Mouse (Mus musculus): ENCODE results near the gene Npc2. TPM values are rescaled to one million over a fixed set of nuclear protein-coding genes. Genes with fewer than 3 reads are reported as not detected.
A peak's percentile ranks its signal among the peaks of the same experiment; 100 is the strongest.

Npc2 gene
- polyA plus RNA-seq, 1 experiment = 89.0 TPM

- peaks cover 3% of the 10 kb centered on the region; the same call in 1 of the 2 replicates for H3K4me1 ChIP-seq (ENCODE audit: control insufficient read depth, insufficient read depth, insufficient read length, low read length)
- TF ChIP-seq POLR2A (IDR thresholded peaks at IDR 0.05; ENCODE audit: low read depth, low read length) (no peak), CTCF (IDR thresholded peaks at IDR 0.05; ENCODE audit: extremely low read depth, insufficient read length, insufficient replicate concordance, low read depth, low read length) (no peak)
- no peak overlapping the region for H3K4me3 ChIP-seq (ENCODE audit: low read depth, low read length)
- H3K36me3 ChIP-seq (ENCODE audit: control insufficient read depth, insufficient read depth, low read length) = peaks cover 20% of the 10 kb centered on the region
- H3K27ac ChIP-seq (ENCODE audit: insufficient read depth, low read depth, low read length) = no peak overlapping the region
- no peaks in the 10 kb centered on the region for H3K27me3 ChIP-seq (ENCODE audit: control insufficient read depth, insufficient read depth, low read length)
- WGBS = 80% methylated on average over 6 of the region's 6 CpGs
These were observed 5.4 kb downstream of the Npc2 start for GRCm38 (mm10) chr12:84767510-84767909.

DNA sequence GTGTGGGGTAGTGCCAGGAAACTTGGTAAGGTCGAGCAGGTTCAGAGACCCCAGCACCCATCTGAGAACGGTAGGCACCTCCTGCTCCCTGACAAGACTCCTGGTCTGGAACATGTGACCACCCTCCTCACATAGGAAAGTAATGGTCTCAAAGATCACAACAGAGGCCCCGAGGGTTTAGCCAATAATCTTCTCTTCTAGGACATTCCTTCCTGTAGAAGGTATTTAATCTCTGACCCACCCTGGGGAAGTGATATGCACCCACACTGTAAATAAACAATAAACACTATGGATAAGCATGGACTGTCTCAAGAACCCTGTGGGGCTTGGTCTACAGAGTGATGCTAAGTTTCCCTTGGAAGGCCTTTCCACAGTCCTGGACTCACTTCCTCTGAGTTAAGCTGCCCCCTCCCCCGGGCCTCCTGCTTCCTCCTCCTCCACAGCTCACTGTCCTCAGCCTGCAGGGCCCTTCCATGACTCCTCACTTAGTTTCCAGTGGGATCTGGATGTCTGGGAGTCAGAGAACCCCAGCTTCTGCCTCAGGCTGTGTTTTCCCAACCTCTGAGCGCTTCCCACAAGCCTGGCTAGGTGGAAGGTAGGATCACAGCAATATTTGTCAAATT is 6.7 kb downstream of the Npc2 start:
- Histone ChIP-seq H3K4me1 (ENCODE audit: control insufficient read depth, insufficient read depth, insufficient read length, low read length) (0 out of 2 replicates have a peak, but pooled peaks cover 2% of the 10 kb centered on the region), H3K27me3 (ENCODE audit: control insufficient read depth, insufficient read depth, low read length) (no peaks in the 10 kb centered on the region), H3K36me3 (ENCODE audit: control insufficient read depth, insufficient read depth, low read length) (peaks cover 20% of the 10 kb centered on the region), H3K27ac (ENCODE audit: insufficient read depth, low read depth, low read length) (no peak overlapping the region), H3K4me3 (ENCODE audit: low read depth, low read length) (no peak overlapping the region)
- WGBS = 50% methylated on average over 5 of the region's 5 CpGs
- TF ChIP-seq POLR2A (IDR thresholded peaks at IDR 0.05; ENCODE audit: low read depth, low read length) (no peak), CTCF (IDR thresholded peaks at IDR 0.05; ENCODE audit: extremely low read depth, insufficient read length, insufficient replicate concordance, low read depth, low read length) (no peak)

DNA sequence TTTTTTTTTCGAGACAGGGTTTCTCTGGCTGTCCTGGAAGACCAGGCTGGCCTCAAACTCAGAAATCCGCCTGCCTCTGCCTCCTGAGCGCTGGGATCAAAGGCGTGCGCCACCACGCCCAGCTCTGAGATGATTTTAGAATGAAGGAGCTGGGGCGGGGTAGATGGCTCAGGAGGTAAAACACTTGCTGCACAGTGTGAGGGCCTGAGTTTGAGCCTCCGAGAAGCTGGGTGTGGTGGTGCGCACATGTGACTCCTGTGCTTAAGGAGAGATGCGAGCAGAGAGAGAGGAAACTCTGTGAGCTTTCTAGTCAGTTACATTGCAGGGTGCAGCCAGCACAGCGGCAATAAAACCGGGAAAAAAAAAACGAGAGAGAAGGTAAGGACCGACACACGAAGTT is 7.4 kb downstream of the Npc2 start:
- 83% methylated on average over 15 of the region's 15 CpGs for WGBS
- H3K27ac ChIP-seq (ENCODE audit: insufficient read depth, low read depth, low read length) = no peak overlapping the region
- H3K4me1 ChIP-seq (ENCODE audit: control insufficient read depth, insufficient read depth, insufficient read length, low read length) = no peaks in the 10 kb centered on the region
- peaks cover 22% of the 10 kb centered on the region for H3K36me3 ChIP-seq (ENCODE audit: control insufficient read depth, insufficient read depth, low read length)
- TF ChIP-seq CTCF (IDR thresholded peaks at IDR 0.05; ENCODE audit: extremely low read depth, insufficient read length, insufficient replicate concordance, low read depth, low read length) (no peak), POLR2A (IDR thresholded peaks at IDR 0.05; ENCODE audit: low read depth, low read length) (no peak)
- no peak overlapping the region for H3K4me3 ChIP-seq (ENCODE audit: low read depth, low read length)
- no peaks in the 10 kb centered on the region for H3K27me3 ChIP-seq (ENCODE audit: control insufficient read depth, insufficient read depth, low read length)

GRCm38 (mm10) chr12:84764756-84765155 is 8.2 kb downstream of the Npc2 start:
- H3K27me3 ChIP-seq (ENCODE audit: control insufficient read depth, insufficient read depth, low read length) = no peaks in the 10 kb centered on the region
- no peak overlapping the region for H3K4me3 ChIP-seq (ENCODE audit: low read depth, low read length)
- no peak overlapping the region for H3K27ac ChIP-seq (ENCODE audit: insufficient read depth, low read depth, low read length)
- no peak for TF ChIP-seq POLR2A (IDR thresholded peaks at IDR 0.05; ENCODE audit: low read depth, low read length)
- TF ChIP-seq CTCF (IDR thresholded peaks at IDR 0.05; ENCODE audit: extremely low read depth, insufficient read length, insufficient replicate concordance, low read depth, low read length) = no peak
- WGBS = 93% methylated on average over 7 of the region's 7 CpGs
- H3K4me1 ChIP-seq (ENCODE audit: control insufficient read depth, insufficient read depth, insufficient read length, low read length) = no peaks in the 10 kb centered on the region
- peaks cover 27% of the 10 kb centered on the region for H3K36me3 ChIP-seq (ENCODE audit: control insufficient read depth, insufficient read depth, low read length)

GRCm38 (mm10) chr12:84763577-84764218 is 9.3 kb downstream of the Npc2 start:
- no peak overlapping the region for H3K4me3 ChIP-seq (ENCODE audit: low read depth, low read length)
- peaks cover 28% of the 10 kb centered on the region for H3K36me3 ChIP-seq (ENCODE audit: control insufficient read depth, insufficient read depth, low read length)
- 81% methylated on average over 13 of the region's 13 CpGs for WGBS
- H3K27ac ChIP-seq (ENCODE audit: insufficient read depth, low read depth, low read length) = no peak overlapping the region
- no peaks in the 10 kb centered on the region for H3K4me1 ChIP-seq (ENCODE audit: control insufficient read depth, insufficient read depth, insufficient read length, low read length)
- no peaks in the 10 kb centered on the region for H3K27me3 ChIP-seq (ENCODE audit: control insufficient read depth, insufficient read depth, low read length)
- TF ChIP-seq CTCF (IDR thresholded peaks at IDR 0.05; ENCODE audit: extremely low read depth, insufficient read length, insufficient replicate concordance, low read depth, low read length) (no peak), POLR2A (IDR thresholded peaks at IDR 0.05; ENCODE audit: low read depth, low read length) (no peak)

DNA sequence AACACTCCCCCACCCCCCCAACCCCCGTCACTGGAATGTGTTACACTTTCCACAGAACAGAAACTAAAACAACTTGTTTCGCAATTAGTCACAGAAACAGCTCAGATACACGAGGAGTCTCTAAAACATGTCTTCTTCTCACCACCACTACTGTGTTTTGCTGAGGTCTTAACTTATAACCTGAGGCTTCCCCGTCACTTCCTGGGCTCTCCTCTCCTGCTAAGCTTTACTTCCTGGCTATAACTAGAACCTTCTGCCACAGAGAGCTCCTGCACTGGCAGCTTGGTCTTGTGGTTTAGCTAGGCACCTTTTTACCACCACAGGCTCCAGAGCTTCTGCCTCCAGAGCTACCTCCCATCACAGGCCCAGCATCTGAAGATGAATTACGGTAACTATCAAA is 10.4 kb downstream of the Npc2 start:
- 70% methylated on average over 5 of the region's 5 CpGs for WGBS
- Histone ChIP-seq H3K4me1 (ENCODE audit: control insufficient read depth, insufficient read depth, insufficient read length, low read length) (no peaks in the 10 kb centered on the region), H3K36me3 (ENCODE audit: control insufficient read depth, insufficient read depth, low read length) (peaks cover 36% of the 10 kb centered on the region), H3K27ac (ENCODE audit: insufficient read depth, low read depth, low read length) (peak overlapping the region; percentile 57), H3K27me3 (ENCODE audit: control insufficient read depth, insufficient read depth, low read length) (no peaks in the 10 kb centered on the region), H3K4me3 (ENCODE audit: low read depth, low read length) (no peak overlapping the region)
- TF ChIP-seq CTCF (IDR thresholded peaks at IDR 0.05; ENCODE audit: extremely low read depth, insufficient read length, insufficient replicate concordance, low read depth, low read length) = no peak
- TF ChIP-seq POLR2A (IDR thresholded peaks at IDR 0.05; ENCODE audit: low read depth, low read length) = no peak

DNA sequence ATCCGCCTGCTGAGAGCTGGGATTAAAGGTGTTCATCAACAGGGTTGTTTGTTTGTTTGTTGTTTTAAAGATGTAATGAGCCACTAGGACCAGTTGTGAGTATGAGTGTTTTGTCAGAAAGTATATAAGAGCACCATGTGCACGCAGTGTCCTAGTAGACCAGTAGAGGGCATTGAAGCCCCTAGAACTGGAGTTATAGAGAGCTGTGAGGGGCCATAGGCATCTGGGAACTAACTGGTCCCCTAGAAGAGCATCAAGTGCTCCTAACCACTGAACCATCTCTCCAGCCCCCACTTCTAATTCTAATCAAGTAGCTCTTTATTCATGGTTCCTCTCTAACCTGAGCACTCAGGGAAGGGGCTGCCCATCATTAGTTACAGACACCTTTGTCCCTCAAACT is 13.9 kb downstream of the Npc2 start:
- 90% methylated on average over 2 of the region's 2 CpGs for WGBS
- Histone ChIP-seq H3K27me3 (ENCODE audit: control insufficient read depth, insufficient read depth, low read length) (no peaks in the 10 kb centered on the region), H3K4me1 (ENCODE audit: control insufficient read depth, insufficient read depth, insufficient read length, low read length) (no peaks in the 10 kb centered on the region), H3K4me3 (ENCODE audit: low read depth, low read length) (no peak overlapping the region), H3K27ac (ENCODE audit: insufficient read depth, low read depth, low read length) (no peak overlapping the region), H3K36me3 (ENCODE audit: control insufficient read depth, insufficient read depth, low read length) (peaks cover 37% of the 10 kb centered on the region)
- no peak for TF ChIP-seq POLR2A (IDR thresholded peaks at IDR 0.05; ENCODE audit: low read depth, low read length)
- no peak for TF ChIP-seq CTCF (IDR thresholded peaks at IDR 0.05; ENCODE audit: extremely low read depth, insufficient read length, insufficient replicate concordance, low read depth, low read length)

Measured in small intestine, adult 2 months (tissue).